Mouse (Mus musculus): ENCODE data around the gene Nostrin. TPM values are rescaled to one million over a fixed set of nuclear protein-coding genes. Genes with fewer than 3 reads are reported as not detected.

The Nostrin gene
- total and polyA plus RNA-seq, 3 experiments: 0.24 to 2.5 (median 0.29) TPM

DNA sequence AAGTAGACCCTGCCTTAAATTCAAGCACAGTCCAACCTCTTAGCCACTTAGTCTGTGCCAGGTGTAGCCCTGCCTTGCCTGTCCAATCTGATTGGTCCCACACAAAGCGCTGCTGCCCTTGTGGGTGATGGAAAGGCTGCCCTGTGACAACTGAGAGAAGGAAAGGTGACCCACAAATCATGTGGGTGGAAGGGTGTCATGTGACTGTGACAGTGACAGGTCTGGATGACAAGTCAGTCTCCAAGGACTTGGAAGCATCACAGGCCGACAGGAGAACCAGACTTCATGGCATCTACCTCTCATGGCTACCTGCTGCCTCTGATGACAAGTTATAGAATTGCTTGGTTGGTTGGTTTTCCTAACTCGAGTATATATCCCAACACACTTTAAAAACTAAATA is 32.1 kb upstream of the Nostrin start:
- H3K27ac ChIP-seq (ENCODE audit: insufficient read depth, low read depth): no peak overlapping the region
- H3K4me2 ChIP-seq (ENCODE audit: insufficient read depth, low read depth, poor library complexity, severe bottlenecking): no peak overlapping the region
- dilution Hi-C loops (cut with MboI; ENCODE audit: extremely low pct_ligation_motif_present, extremely low pct_unique_long_range_greater_than_20kb, low sequenced_read_pairs) (no loop called here), in situ Hi-C loops (cut with MboI; ENCODE audit: low pct_ligation_motif_present, low pct_unique_long_range_greater_than_20kb, low sequenced_read_pairs) (no loop called here)
- DNase-seq (ENCODE audit: extremely low read depth): no peak
- no peaks in the 10 kb centered on the region for H3K79me2 ChIP-seq (replicated peaks; ENCODE audit: control insufficient read depth, extremely low read depth, insufficient read depth, poor library complexity, severe bottlenecking)
- H3K36me3 ChIP-seq (replicated peaks in 1 of 2; ENCODE audit: control insufficient read depth in 1 of 2, insufficient read depth in 1 of 2, low read length in 1 of 2): no peaks in the 10 kb centered on the region
- no peaks in the 10 kb centered on the region for H3K9me3 ChIP-seq (replicated peaks; ENCODE audit: low read length)
- TF ChIP-seq MAFK (IDR thresholded peaks at IDR 0.05; ENCODE audit: insufficient replicate concordance, low read length): no peak
- TF ChIP-seq PAX5 (IDR thresholded peaks at IDR 0.05; ENCODE audit: low read length): no peak
- no peak for TF ChIP-seq ZMIZ1 (IDR thresholded peaks at IDR 0.05; ENCODE audit: low read depth, low read length)
- no peak for TF ChIP-seq JUND (conservative IDR thresholded peaks at IDR 0.05; ENCODE audit: low read depth, low read length)
- TF ChIP-seq SMC3 (IDR thresholded peaks at IDR 0.05; ENCODE audit: low read depth, low read length): no peak
- no peak for TF ChIP-seq CTCF (conservative IDR thresholded peaks at IDR 0.05 in 1 of 2, IDR thresholded peaks at IDR 0.05 in 1 of 2; ENCODE audit: low read depth in 2 of 2, low read length in 2 of 2)
- no peak for TF ChIP-seq MAZ (IDR thresholded peaks at IDR 0.05; ENCODE audit: low read depth, low read length)
- no peak for TF ChIP-seq MAX (IDR thresholded peaks at IDR 0.05; ENCODE audit: low read length)
- TF ChIP-seq MYC (IDR thresholded peaks at IDR 0.05; ENCODE audit: low read depth, low read length): no peak
- no peak for TF ChIP-seq TBP (conservative IDR thresholded peaks at IDR 0.05; ENCODE audit: low read depth, low read length)
- TF ChIP-seq USF2 (conservative IDR thresholded peaks at IDR 0.05; ENCODE audit: low read depth, low read length): no peak
- no peak for TF ChIP-seq MXI1 (IDR thresholded peaks at IDR 0.05; ENCODE audit: low read depth, low read length)
- no peak for TF ChIP-seq ELF1 (IDR thresholded peaks at IDR 0.05; ENCODE audit: low read depth, low read length)
- H3K4me3 ChIP-seq (replicated peaks in 1 of 3; ENCODE audit: low read depth in 2 of 3, low read length in 2 of 3, poor library complexity in 1 of 3): no peak overlapping the region
- no peaks in the 10 kb centered on the region for H3K27me3 ChIP-seq (replicated peaks)
- no peak overlapping the region for H3K9ac ChIP-seq (ENCODE audit: insufficient read depth, low read depth)
- no peaks in the 10 kb centered on the region for H3K4me1 ChIP-seq (ENCODE audit: control insufficient read depth in 1 of 2, insufficient read depth in 2 of 2)

- Histone ChIP-seq H3K4me2 (ENCODE audit: insufficient read depth, low read depth, poor library complexity, severe bottlenecking) (no peak overlapping the region), H3K9me3 (replicated peaks; ENCODE audit: low read length) (no peaks in the 10 kb centered on the region), H3K4me3 (replicated peaks in 1 of 3; ENCODE audit: low read depth in 2 of 3, low read length in 2 of 3, poor library complexity in 1 of 3) (no peak overlapping the region), H3K27ac (ENCODE audit: insufficient read depth, low read depth) (no peak overlapping the region), H3K4me1 (ENCODE audit: control insufficient read depth in 1 of 2, insufficient read depth in 2 of 2) (no peaks in the 10 kb centered on the region), H3K27me3 (replicated peaks) (no peaks in the 10 kb centered on the region), H3K36me3 (replicated peaks in 1 of 2; ENCODE audit: control insufficient read depth in 1 of 2, insufficient read depth in 1 of 2, low read length in 1 of 2) (no peaks in the 10 kb centered on the region), H3K79me2 (replicated peaks; ENCODE audit: control insufficient read depth, extremely low read depth, insufficient read depth, poor library complexity, severe bottlenecking) (no peaks in the 10 kb centered on the region), H3K9ac (ENCODE audit: insufficient read depth, low read depth) (no peak overlapping the region)
- in situ Hi-C loops (cut with MboI; ENCODE audit: low pct_ligation_motif_present, low pct_unique_long_range_greater_than_20kb, low sequenced_read_pairs) (no loop called here), dilution Hi-C loops (cut with MboI; ENCODE audit: extremely low pct_ligation_motif_present, extremely low pct_unique_long_range_greater_than_20kb, low sequenced_read_pairs) (no loop called here)
- TF ChIP-seq CHD1 (IDR thresholded peaks at IDR 0.05; ENCODE audit: low read depth, low read length) (no peak), E2F4 (IDR thresholded peaks at IDR 0.05; ENCODE audit: insufficient replicate concordance, low read depth, low read length) (no peak), SIN3A (IDR thresholded peaks at IDR 0.05; ENCODE audit: low read length) (no peak), TCF12 (IDR thresholded peaks at IDR 0.05; ENCODE audit: low read depth, low read length) (no peak), TBP (conservative IDR thresholded peaks at IDR 0.05; ENCODE audit: low read depth, low read length) (no peak)
- DNase-seq (ENCODE audit: extremely low read depth): no peak
Measured at GRCm38 (mm10) chr2:69104511-69105145, 31.0 kb upstream of the Nostrin start.

All from CH12.LX (cell line).